Mouse (Mus musculus) small intestine, adult 2 months (tissue): Measurements from ENCODE around the gene Oca2. TPM values are rescaled to one million over a fixed set of nuclear protein-coding genes. Genes with fewer than 3 reads are reported as not detected.

Source experiments
- H3K27ac ChIP-seq: fragments of 200-500 bp; 2 replicates; pipeline ENCODE4 v1.5.1; 2012; ENCODE audit warnings: low read depth, low read length, control low read depth, inconsistent platforms; ENCODE audit not compliant: insufficient read depth
- H3K27me3 ChIP-seq: fragments of 200-500 bp; 2 replicates; pipeline ENCODE4 v1.6.1; 2012; ENCODE audit warnings: mild to moderate bottlenecking, moderate library complexity, low read length, inconsistent platforms; ENCODE audit not compliant: control insufficient read depth, insufficient read depth
- H3K36me3 ChIP-seq: fragments of 200-500 bp; 2 replicates; pipeline ENCODE4 v1.6.1; 2012; ENCODE audit warnings: mild to moderate bottlenecking, low read length, control low read depth, inconsistent platforms; ENCODE audit not compliant: control insufficient read depth, insufficient read depth
- H3K4me1 ChIP-seq: fragments of 200-500 bp; 2 replicates; pipeline ENCODE4 v1.6.1; 2012; ENCODE audit warnings: low read length, inconsistent platforms, mixed read lengths; ENCODE audit not compliant: control insufficient read depth, insufficient read depth, insufficient read length
- H3K4me3 ChIP-seq: fragments of 200-500 bp; 2 replicates; pipeline ENCODE4 v1.5.1; 2012; ENCODE audit warnings: low read depth, mild to moderate bottlenecking, control low read depth, inconsistent platforms, low read length, moderate library complexity
- CTCF ChIP-seq: fragments of 200-500 bp; IDR thresholded peaks from 2 replicates; pipeline ENCODE4 v1.5.1; 2012; ENCODE audit warnings: low read depth, mild to moderate bottlenecking, control low read depth, inconsistent platforms, low read length, moderate library complexity, mixed read lengths; ENCODE audit not compliant: insufficient replicate concordance, insufficient read length; ENCODE audit errors: extremely low read depth
- POLR2A ChIP-seq: fragments of 200-500 bp; IDR thresholded peaks from 2 replicates; pipeline ENCODE4 v1.6.1; 2012; ENCODE audit warnings: low read depth, mild to moderate bottlenecking, control low read depth, inconsistent platforms, low read length, moderate library complexity
- WGBS: fragments of 180-500 bp; shearing (Covaris S2); methylation state at CpG from one replicate; pipeline ENCODE4 v1.1.7; 2018; 5-methylcytosine and 5-hydroxymethylcytosine counted together
- polyA plus RNA-seq: library from polyadenylated mRNA; depleted of rRNA; stranded (reverse); fragments of >200 nt; gene quantifications from 2 replicates; pipeline ENCODE4 v1.2.3, GENCODE M21; 2012

Oca2 gene
- polyA plus RNA-seq, 1 experiment = not detected

- Histone ChIP-seq H3K36me3 (no peaks in the 10 kb centered on the region), H3K4me3 (no peak overlapping the region), H3K4me1 (no peaks in the 10 kb centered on the region), H3K27ac (no peak overlapping the region), H3K27me3 (no peaks in the 10 kb centered on the region)
- WGBS = 71% methylated on average over 2 of the region's 2 CpGs
- TF ChIP-seq POLR2A (no peak), CTCF (no peak)
Observed at GRCm38 (mm10) chr7:56498242-56498641, 258.7 kb downstream of the Oca2 start.

GRCm38 (mm10) chr7:56499319-56499718, 259.8 kb downstream of the Oca2 start:
- no peak overlapping the region for H3K27ac ChIP-seq

GRCm38 (mm10) chr7:56499767-56500166, 260.2 kb downstream of the Oca2 start:
- no peak overlapping the region for H3K27ac ChIP-seq
- H3K4me1 ChIP-seq = no peaks in the 10 kb centered on the region
- H3K36me3 ChIP-seq = no peaks in the 10 kb centered on the region
- TF ChIP-seq CTCF = no peak
- no peak for TF ChIP-seq POLR2A
- H3K27me3 ChIP-seq = no peaks in the 10 kb centered on the region
- WGBS = 20% methylated on average over 1 of the region's 1 CpGs
- no peak overlapping the region for H3K4me3 ChIP-seq

More at GRCm38 (mm10) chr7:56499319-56499718, 259.8 kb downstream of the Oca2 start:
- Histone ChIP-seq H3K36me3 (no peaks in the 10 kb centered on the region), H3K4me3 (no peak overlapping the region), H3K27me3 (no peaks in the 10 kb centered on the region), H3K4me1 (no peaks in the 10 kb centered on the region)
- TF ChIP-seq POLR2A (no peak), CTCF (no peak)
- WGBS = 65% methylated on average over 2 of the region's 2 CpGs

- H3K27ac ChIP-seq = no peak overlapping the region
- WGBS = 83% methylated on average over 1 of the region's 1 CpGs
- no peaks in the 10 kb centered on the region for H3K36me3 ChIP-seq
- no peaks in the 10 kb centered on the region for H3K4me1 ChIP-seq
- TF ChIP-seq CTCF (no peak), POLR2A (no peak)
- H3K4me3 ChIP-seq = no peak overlapping the region
- H3K27me3 ChIP-seq = no peaks in the 10 kb centered on the region
Observed at GRCm38 (mm10) chr7:56500438-56500837, 260.9 kb downstream of the Oca2 start.

- no peak for TF ChIP-seq POLR2A
- TF ChIP-seq CTCF = no peak
- Histone ChIP-seq H3K27me3 (no peaks in the 10 kb centered on the region), H3K27ac (no peak overlapping the region), H3K4me1 (no peaks in the 10 kb centered on the region), H3K36me3 (no peaks in the 10 kb centered on the region), H3K4me3 (no peak overlapping the region)
- WGBS = 70% methylated on average over 1 of the region's 1 CpGs
Observed at GRCm38 (mm10) chr7:56518581-56518980, 279.0 kb downstream of the Oca2 start.

GRCm38 (mm10) chr7:56519741-56520140, 280.2 kb downstream of the Oca2 start:
- no peaks in the 10 kb centered on the region for H3K36me3 ChIP-seq
- H3K27ac ChIP-seq = no peak overlapping the region
- H3K4me1 ChIP-seq = no peaks in the 10 kb centered on the region
- TF ChIP-seq CTCF = no peak
- no peak for TF ChIP-seq POLR2A
- 9% methylated on average over 5 of the region's 5 CpGs for WGBS
- no peaks in the 10 kb centered on the region for H3K27me3 ChIP-seq
- no peak overlapping the region for H3K4me3 ChIP-seq

GRCm38 (mm10) chr7:56534856-56535255, 295.3 kb downstream of the Oca2 start:
- Histone ChIP-seq H3K4me1 (no peaks in the 10 kb centered on the region), H3K4me3 (no peak overlapping the region), H3K36me3 (no peaks in the 10 kb centered on the region), H3K27ac (no peak overlapping the region), H3K27me3 (no peaks in the 10 kb centered on the region)
- TF ChIP-seq POLR2A (no peak), CTCF (no peak)
- WGBS = 28% methylated on average over 2 of the region's 2 CpGs

GRCm38 (mm10) chr7:56549226-56549625, 309.7 kb downstream of the Oca2 start:
- 56% methylated on average over 4 of the region's 4 CpGs for WGBS

More at GRCm38 (mm10) chr7:56549226-56549625, 309.7 kb downstream of the Oca2 start:
- Histone ChIP-seq H3K36me3 (no peaks in the 10 kb centered on the region), H3K27ac (no peak overlapping the region), H3K27me3 (no peaks in the 10 kb centered on the region), H3K4me3 (no peak overlapping the region), H3K4me1 (no peaks in the 10 kb centered on the region)
- no peak for TF ChIP-seq CTCF
- no peak for TF ChIP-seq POLR2A
